1 mouse cellular context compared by ENCODE assay signal in the genomic region with DNA sequence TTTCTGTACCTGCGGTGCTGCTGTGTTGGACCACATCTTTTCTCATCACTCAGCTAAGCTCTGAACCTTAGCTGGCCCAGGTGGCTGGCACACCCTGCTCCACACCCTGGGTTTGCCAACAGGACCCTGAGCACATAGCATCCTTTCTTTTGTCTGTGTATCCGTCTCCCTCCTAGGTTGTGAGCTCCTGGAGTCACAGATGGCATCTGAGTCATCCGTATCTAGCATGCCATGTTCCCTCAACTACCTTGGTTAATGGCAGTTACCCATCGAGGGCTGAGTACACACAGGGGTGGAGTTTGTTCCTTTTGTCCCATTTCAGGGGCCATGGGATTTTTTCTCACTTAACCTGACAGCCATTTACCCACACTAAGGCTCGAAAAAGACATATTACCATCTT.
TF ChIP-seq lines count a peak whose summit lies in the region.

No protein-coding gene starts in this region.

TF ChIP-seq in MEL, 35 proteins besides CTCF, POLR2A, EP300 and RAD21:
- TF ChIP-seq MXI1 (IDR thresholded peaks at IDR 0.05; ENCODE audit: low read depth, low read length) (no peak), UBTF (IDR thresholded peaks at IDR 0.05; ENCODE audit: borderline replicate concordance, insufficient read depth, low read depth, low read length) (no peak), CHD2 (IDR thresholded peaks at IDR 0.05; ENCODE audit: low read length) (no peak), ZMIZ1 (IDR thresholded peaks at IDR 0.05; ENCODE audit: low read depth, low read length) (no peak), USF1 (IDR thresholded peaks at IDR 0.05; ENCODE audit: low read depth, low read length) (no peak), MYC (IDR thresholded peaks at IDR 0.05; ENCODE audit: low read depth, low read length) (no peak), MAFK (IDR thresholded peaks at IDR 0.05; ENCODE audit: borderline replicate concordance, low read depth, low read length) (0 out of 2 replicates have a peak, but pooled peaks have one; percentile 4), MYB (IDR thresholded peaks at IDR 0.05; ENCODE audit: low read depth, low read length) (no peak), NELFE (IDR thresholded peaks at IDR 0.05; ENCODE audit: low read depth, low read length) (0 out of 2 replicates have a peak, but pooled peaks have one; percentile 10), USF2 (IDR thresholded peaks at IDR 0.05; ENCODE audit: borderline replicate concordance in 1 of 2, insufficient read depth in 1 of 2, low read depth in 1 of 2, low read length in 2 of 2) (no peak)
